Mouse (Mus musculus): ENCODE data around the gene Irs2. TPM values are rescaled to one million over a fixed set of nuclear protein-coding genes. Genes with fewer than 3 reads are reported as not detected.

Gene Irs2
- polyA plus RNA-seq, 1 experiment: 2.3 TPM

- no peak for TF ChIP-seq FOSL1 (IDR thresholded peaks at IDR 0.05; ENCODE audit: insufficient read depth, low read length, poor library complexity, severe bottlenecking)
- TF ChIP-seq MAX (IDR thresholded peaks at IDR 0.05): no peak
- TF ChIP-seq CTCF (IDR thresholded peaks at IDR 0.05; ENCODE audit: control insufficient read depth, insufficient read depth, insufficient read length): no peak
- no peak for TF ChIP-seq USF1 (IDR thresholded peaks at IDR 0.05; ENCODE audit: low read depth)
- no peak for TF ChIP-seq MYOD1 (IDR thresholded peaks at IDR 0.05; ENCODE audit: control insufficient read depth, insufficient read length, low read depth)
- no peak for TF ChIP-seq MYOG (IDR thresholded peaks at IDR 0.05; ENCODE audit: control insufficient read depth, extremely low read depth, insufficient read length)
- TF ChIP-seq CEBPB (IDR thresholded peaks at IDR 0.05; ENCODE audit: low read depth): no peak
- no peaks in the 10 kb centered on the region for H3K79me2 ChIP-seq (ENCODE audit: control insufficient read depth, insufficient read depth)
- no peaks in the 10 kb centered on the region for H3K79me3 ChIP-seq (ENCODE audit: low read depth)
- H3K4me3 ChIP-seq (ENCODE audit: insufficient read depth, poor library complexity, severe bottlenecking): no peak overlapping the region
- no peaks in the 10 kb centered on the region for H3K36me3 ChIP-seq (ENCODE audit: control insufficient read depth, insufficient read depth)
- no peaks in the 10 kb centered on the region for H3K27me3 ChIP-seq (ENCODE audit: control insufficient read depth, insufficient read depth, insufficient read length)
- no peak overlapping the region for H3ac ChIP-seq (ENCODE audit: control insufficient read depth, insufficient read length, low read depth)
These were observed 69.0 kb downstream of the Irs2 start for GRCm38 (mm10) chr8:10939210-10939782.

- Histone ChIP-seq H3K4me3 (ENCODE audit: insufficient read depth, poor library complexity, severe bottlenecking) (no peak overlapping the region), H3K27me3 (ENCODE audit: control insufficient read depth, insufficient read depth, insufficient read length) (no peaks in the 10 kb centered on the region), H3ac (ENCODE audit: control insufficient read depth, insufficient read length, low read depth) (no peak overlapping the region), H3K36me3 (ENCODE audit: control insufficient read depth, insufficient read depth) (no peaks in the 10 kb centered on the region), H3K79me3 (ENCODE audit: low read depth) (no peaks in the 10 kb centered on the region), H3K79me2 (ENCODE audit: control insufficient read depth, insufficient read depth) (no peaks in the 10 kb centered on the region)
- TF ChIP-seq FOSL1 (IDR thresholded peaks at IDR 0.05; ENCODE audit: insufficient read depth, low read length, poor library complexity, severe bottlenecking) (no peak), CTCF (IDR thresholded peaks at IDR 0.05; ENCODE audit: control insufficient read depth, insufficient read depth, insufficient read length) (no peak)
These were observed 70.0 kb downstream of the Irs2 start for GRCm38 (mm10) chr8:10938284-10938683.

GRCm38 (mm10) chr8:10936646-10937045, 71.6 kb downstream of the Irs2 start:
- TF ChIP-seq MYOD1 (IDR thresholded peaks at IDR 0.05; ENCODE audit: control insufficient read depth, insufficient read length, low read depth) (no peak), MAX (IDR thresholded peaks at IDR 0.05) (no peak), CTCF (IDR thresholded peaks at IDR 0.05; ENCODE audit: control insufficient read depth, insufficient read depth, insufficient read length) (no peak), CEBPB (IDR thresholded peaks at IDR 0.05; ENCODE audit: low read depth) (no peak), USF1 (IDR thresholded peaks at IDR 0.05; ENCODE audit: low read depth) (no peak)
- no peak overlapping the region for H3K4me3 ChIP-seq (ENCODE audit: insufficient read depth, poor library complexity, severe bottlenecking)

GRCm38 (mm10) chr8:10935231-10935630, 73.0 kb downstream of the Irs2 start:
- Histone ChIP-seq H3K79me2 (ENCODE audit: control insufficient read depth, insufficient read depth) (no peaks in the 10 kb centered on the region), H3ac (ENCODE audit: control insufficient read depth, insufficient read length, low read depth) (no peak overlapping the region), H3K27me3 (ENCODE audit: control insufficient read depth, insufficient read depth, insufficient read length) (no peaks in the 10 kb centered on the region), H3K4me3 (ENCODE audit: insufficient read depth, poor library complexity, severe bottlenecking) (no peak overlapping the region), H3K36me3 (ENCODE audit: control insufficient read depth, insufficient read depth) (no peaks in the 10 kb centered on the region), H3K79me3 (ENCODE audit: low read depth) (no peaks in the 10 kb centered on the region)
- TF ChIP-seq USF1 (IDR thresholded peaks at IDR 0.05; ENCODE audit: low read depth) (no peak), MAX (IDR thresholded peaks at IDR 0.05) (no peak), MYOD1 (IDR thresholded peaks at IDR 0.05; ENCODE audit: control insufficient read depth, insufficient read length, low read depth) (no peak), FOSL1 (IDR thresholded peaks at IDR 0.05; ENCODE audit: insufficient read depth, low read length, poor library complexity, severe bottlenecking) (no peak), CTCF (IDR thresholded peaks at IDR 0.05; ENCODE audit: control insufficient read depth, insufficient read depth, insufficient read length) (no peak), MYOG (IDR thresholded peaks at IDR 0.05; ENCODE audit: control insufficient read depth, extremely low read depth, insufficient read length) (no peak), CEBPB (IDR thresholded peaks at IDR 0.05; ENCODE audit: low read depth) (no peak)

More at GRCm38 (mm10) chr8:10936646-10937045, 71.6 kb downstream of the Irs2 start:
- Histone ChIP-seq H3K27me3 (ENCODE audit: control insufficient read depth, insufficient read depth, insufficient read length) (no peaks in the 10 kb centered on the region), H3K79me3 (ENCODE audit: low read depth) (no peaks in the 10 kb centered on the region), H3K79me2 (ENCODE audit: control insufficient read depth, insufficient read depth) (no peaks in the 10 kb centered on the region), H3ac (ENCODE audit: control insufficient read depth, insufficient read length, low read depth) (no peak overlapping the region), H3K36me3 (ENCODE audit: control insufficient read depth, insufficient read depth) (no peaks in the 10 kb centered on the region)
